26 mouse cellular contexts compared by ENCODE assay signal in genomic region chr9:70506787-70507186, GRCm38 (mm10). TPM values are rescaled to one million over a fixed set of nuclear protein-coding genes. Genes with fewer than 3 reads are reported as not detected.
A peak's percentile ranks its signal among the peaks of the same experiment; 100 is the strongest.
DNase-seq lines count a peak whose midpoint lies in the region; ATAC-seq and TF ChIP-seq lines count a peak whose summit lies in the region.
"Had no signal": no experiment of that assay in that cellular context is flagged by ENCODE, and none has a peak within 500 bp of the region (broad histone marks: within the 10 kb centered on the region; RNA-seq: fewer than 3 reads in every experiment).

No protein-coding gene starts in this region.

- no peaks in the 10 kb centered on the region for H3K27me3 ChIP-seq in kidney, postnatal 0 days (ENCODE audit: insufficient read depth, low read length)
- H3K27me3 ChIP-seq: embryonic facial prominence, embryonic 12.5 days; embryonic facial prominence, embryonic 15.5 days had no signal

- no peak overlapping the region for H3K9ac ChIP-seq in kidney, postnatal 0 days (ENCODE audit: low read depth, low read length)
- H3K9ac ChIP-seq: embryonic facial prominence, embryonic 12.5 days; embryonic facial prominence, embryonic 15.5 days; forebrain, postnatal 0 days; heart, embryonic 13.5 days; hindbrain, embryonic 14.5 days had no signal

- no peak for ATAC-seq in kidney, postnatal 0 days (replicated peaks; ENCODE audit: low FRiP score, low read depth)
- ATAC-seq: CD4-positive, CD25-positive, alpha-beta regulatory T cell, adult 4 months; forebrain, embryonic 14.5 days; forebrain, postnatal 0 days had no signal

- H3K4me3 ChIP-seq in kidney, postnatal 0 days (replicated peaks; ENCODE audit: low read depth, low read length), result no peak overlapping the region
- H3K4me3 ChIP-seq: embryonic facial prominence, embryonic 12.5 days; embryonic facial prominence, embryonic 15.5 days; gastrocnemius, adult 2 months; heart, embryonic 10.5 days; heart, embryonic 13.5 days had no signal

- DNase-seq in kidney, adult 9 months, result peak; percentile 50
- no peak for DNase-seq in kidney, adult 18-20 months
- DNase-seq in kidney, postnatal 0 days (ENCODE audit: low spot score), result no peak
- DNase-seq in kidney, adult 11 months, result no peak
- peak; percentile 13 for DNase-seq in thymus, postnatal 14 days
- DNase-seq in thymus, postnatal 4 days, result no peak
- DNase-seq in lung, postnatal 14 days, result no peak
- DNase-seq: adrenal gland, adult 2 months; adrenal gland, postnatal 14 days; cerebellum, adult 11 months; cerebellum, adult 2 months; cerebellum, adult 9-11 months; cerebellum, postnatal 25 days; forebrain, postnatal 0 days; gastrocnemius, adult 2 months; gastrocnemius, postnatal 14 days; heart, adult 18-20 months; heart, postnatal 14 days; heart, postnatal 4 days had no signal

- H3K4me2 ChIP-seq in kidney, postnatal 0 days (ENCODE audit: low read length), result no peak overlapping the region
- H3K4me2 ChIP-seq: embryonic facial prominence, embryonic 12.5 days; embryonic facial prominence, embryonic 15.5 days; heart, embryonic 13.5 days; hindbrain, embryonic 14.5 days had no signal

- 0 out of 2 replicates have a peak, but pooled peaks cover 4% of the 10 kb centered on the region for H3K4me1 ChIP-seq in kidney, postnatal 0 days (replicated peaks; ENCODE audit: insufficient read depth, low read length)

- H3K27ac ChIP-seq in kidney, postnatal 0 days, result peak overlapping the region; percentile 13; the same call in 1 of the 2 replicates
- H3K27ac ChIP-seq: embryonic facial prominence, embryonic 12.5 days; embryonic facial prominence, embryonic 15.5 days; gastrocnemius, adult 2 months; heart, embryonic 10.5 days; heart, embryonic 13.5 days; hindbrain, embryonic 14.5 days had no signal

- 56% methylated on average over 8 of the region's 8 CpGs for WGBS in kidney, postnatal 0 days

- H3K36me3 ChIP-seq in kidney, postnatal 0 days (ENCODE audit: insufficient read depth, low read length), result no peaks in the 10 kb centered on the region
- H3K36me3 ChIP-seq: embryonic facial prominence, embryonic 12.5 days; embryonic facial prominence, embryonic 15.5 days; heart, embryonic 10.5 days; heart, embryonic 13.5 days had no signal

- no peak for TF ChIP-seq CTCF in kidney, postnatal 0 days (IDR thresholded peaks at IDR 0.05; ENCODE audit: low read depth)

- H3K9me3 ChIP-seq in kidney, postnatal 0 days (replicated peaks; ENCODE audit: low read length), result no peaks in the 10 kb centered on the region
- H3K9me3 ChIP-seq: embryonic facial prominence, embryonic 12.5 days; embryonic facial prominence, embryonic 15.5 days; heart, embryonic 10.5 days; heart, embryonic 13.5 days had no signal

RNA-seq across cellular contexts. Expression of gene Rnf111, which starts 3.3 kb away (rescaled TPM):
- polyA plus RNA-seq in kidney, postnatal 0 days (2015; fragmentation: Nextera tagmentation; extraction: Ambion mirVana), result 21.7 and 23.1 TPM in 2 replicates

RNA-seq across cellular contexts. Expression of gene Sltm, which starts 35.8 kb away (rescaled TPM):
- polyA plus RNA-seq in kidney, postnatal 0 days (2015; fragmentation: Nextera tagmentation; extraction: Ambion mirVana), result 38.1 and 38.9 TPM in 2 replicates

Comparison
In these comparisons a context has a peak if more than half of its experiments do, and no peak if none do; other contexts are left out.
1. DNase-seq: peak in kidney, adult 9 months (single experiment) and thymus, postnatal 14 days (single experiment); none in kidney, adult 18-20 months (single experiment), kidney, postnatal 0 days (single experiment), kidney, adult 11 months (single experiment), thymus, postnatal 4 days (single experiment) and lung, postnatal 14 days (single experiment).